Mouse (Mus musculus) right cerebral cortex, postnatal 4 days (tissue): ENCODE data around the gene Brca2.

Experiments used
- DNase-seq: peaks from one replicate; pipeline ENCODE4 v3.0.0-alpha.2; 2022

The Brca2 gene

GRCm38 (mm10) chr5:150566226-150566625 lies 43.8 kb downstream of the Brca2 start:
- no peak for DNase-seq

GRCm38 (mm10) chr5:150566971-150567370 lies 44.5 kb downstream of the Brca2 start:
- no peak for DNase-seq

- peak; percentile 21 for DNase-seq
These were observed 48.2 kb downstream of the Brca2 start for GRCm38 (mm10) chr5:150570496-150571219.

GRCm38 (mm10) chr5:150574403-150574802 lies 52.0 kb downstream of the Brca2 start:
- no peak for DNase-seq

- no peak for DNase-seq
These were observed 52.5 kb downstream of the Brca2 start for GRCm38 (mm10) chr5:150574885-150575284.

GRCm38 (mm10) chr5:150576832-150577231 lies 54.4 kb downstream of the Brca2 start:
- DNase-seq: no peak

- no peak for DNase-seq
These were observed 56.3 kb downstream of the Brca2 start for GRCm38 (mm10) chr5:150578613-150579171.

- DNase-seq: no peak
These were observed 58.8 kb downstream of the Brca2 start for GRCm38 (mm10) chr5:150581180-150581579.

- no peak for DNase-seq
These were observed 60.8 kb downstream of the Brca2 start for GRCm38 (mm10) chr5:150583181-150583580.

- no peak for DNase-seq
These were observed 61.3 kb downstream of the Brca2 start for GRCm38 (mm10) chr5:150583622-150584336.

GRCm38 (mm10) chr5:150584337-150584729 lies 61.9 kb downstream of the Brca2 start:
- no peak for DNase-seq

- no peak for DNase-seq
These were observed 67.5 kb downstream of the Brca2 start for GRCm38 (mm10) chr5:150589945-150590344.

GRCm38 (mm10) chr5:150592186-150592903 lies 69.9 kb downstream of the Brca2 start:
- DNase-seq: no peak

- no peak for DNase-seq
These were observed 70.7 kb downstream of the Brca2 start for GRCm38 (mm10) chr5:150592904-150593755.

- DNase-seq: peak; percentile 59
These were observed 71.6 kb downstream of the Brca2 start for GRCm38 (mm10) chr5:150593756-150594648.

- DNase-seq: peak; percentile 33
These were observed 72.4 kb downstream of the Brca2 start for GRCm38 (mm10) chr5:150594649-150595339.

GRCm38 (mm10) chr5:150595366-150596016 lies 73.1 kb downstream of the Brca2 start:
- DNase-seq: no peak

- DNase-seq: no peak
These were observed 74.7 kb downstream of the Brca2 start, which contains the start of gene N4bp2l1 for GRCm38 (mm10) chr5:150597088-150597487. Gene N4bp2l1, minus strand, starts transcription at chr5:150597188.

GRCm38 (mm10) chr5:150598202-150599119 lies 76.0 kb downstream of the Brca2 start:
- no peak for DNase-seq
